Mouse (Mus musculus): ENCODE results near the gene Wiz.

GRCm38 (mm10) chr17:32340110-32340509 lies 49.1 kb downstream of the Wiz start:
- TF ChIP-seq MEF2A (IDR thresholded peaks at IDR 0.05; ENCODE audit: borderline replicate concordance, low read depth, low read length) (no peak), CTCF (conservative IDR thresholded peaks at IDR 0.05 in 1 of 2, IDR thresholded peaks at IDR 0.05 in 1 of 2; ENCODE audit: low read depth in 2 of 2, low read length in 2 of 2) (no peak)

Measured in CH12.LX (cell line).